Mouse (Mus musculus): ENCODE measurements at regions not wholly inside any gene's neighbourhood (a gene's known extent, or its start where the extent isn't known, plus 50 kb on each side); places are given as distances from the start of the nearest gene placed in this dataset.

DNA sequence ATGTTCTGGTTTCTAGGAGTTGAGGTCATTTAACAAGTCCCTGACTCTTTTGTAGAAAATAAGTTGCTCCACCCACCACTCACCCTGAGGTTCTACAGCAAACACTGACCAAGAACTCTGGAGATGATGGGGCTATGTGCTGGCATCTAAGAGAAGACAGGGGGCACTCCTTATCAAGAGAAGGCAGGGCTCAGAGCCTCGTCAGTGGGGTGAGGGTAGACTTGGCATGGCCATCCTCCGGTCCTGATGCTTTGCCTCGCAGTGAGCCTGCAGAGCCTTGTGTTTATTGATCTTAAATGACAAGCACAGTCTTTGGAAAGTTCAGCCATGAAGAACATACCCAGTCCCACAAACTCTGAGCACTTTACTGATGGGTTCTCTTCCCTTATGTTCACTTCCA is 370.1 kb upstream of the 3110018I06Rik start:
- H3K36me3 ChIP-seq (replicated peaks; ENCODE audit: insufficient read depth, low read length): no peaks in the 10 kb centered on the region
- no peak overlapping the region for H3K9ac ChIP-seq (replicated peaks)
- DNase-seq (no peak), ATAC-seq (no peak)
- H3K27me3 ChIP-seq (ENCODE audit: insufficient read depth, low read length): no peaks in the 10 kb centered on the region
- no peak overlapping the region for H3K27ac ChIP-seq (ENCODE audit: low read depth)
- no peak overlapping the region for H3K4me2 ChIP-seq (ENCODE audit: low read depth, low read length)
- 68% methylated on average over 3 of the region's 3 CpGs for WGBS (ENCODE audit: insufficient replicate concordance)
- no peaks in the 10 kb centered on the region for H3K9me3 ChIP-seq (ENCODE audit: low read length)
- no peaks in the 10 kb centered on the region for H3K4me1 ChIP-seq (ENCODE audit: insufficient read depth)
- H3K4me3 ChIP-seq (ENCODE audit: low read depth, low read length): no peak overlapping the region
- TF ChIP-seq EP300 (IDR thresholded peaks at IDR 0.05; ENCODE audit: low read depth) (no peak), CTCF (IDR thresholded peaks at IDR 0.05; ENCODE audit: low read depth) (no peak)

DNA sequence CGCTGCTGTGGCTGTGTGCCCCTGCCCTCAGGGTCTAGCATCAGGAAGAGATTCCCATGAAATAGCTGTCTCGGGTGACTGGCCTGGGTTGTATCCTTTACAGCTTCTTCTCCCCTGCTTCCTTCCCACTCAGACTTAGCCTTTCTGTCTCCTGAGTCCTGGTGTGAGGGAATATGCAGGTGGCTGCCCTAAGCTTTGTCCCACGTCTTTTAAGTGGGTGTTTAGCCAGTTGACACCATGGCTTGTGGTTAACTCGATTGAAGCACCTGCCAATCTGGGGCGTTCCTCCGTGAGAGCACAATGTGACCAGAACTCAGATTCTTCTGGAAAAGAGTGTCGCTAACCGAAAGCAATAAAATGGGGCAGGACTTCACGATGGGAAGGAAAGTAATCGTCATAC is 369.4 kb upstream of the 3110018I06Rik start:
- TF ChIP-seq CTCF (IDR thresholded peaks at IDR 0.05; ENCODE audit: low read depth) (no peak), EP300 (IDR thresholded peaks at IDR 0.05; ENCODE audit: low read depth) (no peak)
- no peak overlapping the region for H3K4me2 ChIP-seq (ENCODE audit: low read depth, low read length)
- no peaks in the 10 kb centered on the region for H3K9me3 ChIP-seq (ENCODE audit: low read length)
- H3K27me3 ChIP-seq (ENCODE audit: insufficient read depth, low read length): no peaks in the 10 kb centered on the region
- H3K9ac ChIP-seq (replicated peaks): no peak overlapping the region
- no peak overlapping the region for H3K27ac ChIP-seq (ENCODE audit: low read depth)
- H3K36me3 ChIP-seq (replicated peaks; ENCODE audit: insufficient read depth, low read length): no peaks in the 10 kb centered on the region
- WGBS (ENCODE audit: insufficient replicate concordance): 72% methylated on average over 10 of the region's 10 CpGs
- DNase-seq: no peak
- H3K4me1 ChIP-seq (ENCODE audit: insufficient read depth): no peaks in the 10 kb centered on the region
- ATAC-seq: no peak
- no peak overlapping the region for H3K4me3 ChIP-seq (ENCODE audit: low read depth, low read length)

DNA sequence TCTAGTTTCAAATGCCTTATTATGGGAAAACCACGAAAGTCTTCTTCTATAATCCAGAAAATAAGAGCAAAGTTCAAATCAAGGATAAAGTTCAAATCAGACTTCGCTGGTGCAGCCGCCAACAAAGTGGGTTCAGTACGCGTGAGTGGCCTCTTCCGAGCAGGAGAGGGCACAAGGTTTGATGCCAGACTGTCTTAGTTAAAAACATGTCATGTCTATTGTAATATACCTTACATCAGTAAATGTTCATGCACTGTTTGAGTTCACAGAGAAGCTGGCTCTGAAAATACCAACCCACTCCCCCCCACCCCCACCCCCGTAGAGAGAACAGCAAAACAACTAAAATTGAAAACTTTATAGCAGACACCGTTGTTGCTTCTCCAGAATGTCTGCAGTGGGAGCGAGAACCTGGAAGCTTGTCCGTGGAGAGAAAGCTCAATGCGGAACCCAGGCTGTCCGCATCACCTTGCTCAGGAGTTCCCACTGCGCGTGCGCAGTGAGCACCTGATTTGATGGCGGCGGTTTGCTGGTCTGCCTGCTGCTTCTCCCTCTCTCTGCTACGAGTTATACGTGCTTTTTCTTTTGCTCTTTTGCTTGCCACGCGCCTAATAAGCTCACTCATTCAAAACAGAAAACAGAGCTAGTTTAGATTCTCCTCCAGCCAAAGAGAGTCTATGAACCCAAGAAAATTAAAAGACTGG is 367.8 kb upstream of the 3110018I06Rik start:
- WGBS (ENCODE audit: insufficient replicate concordance): 80% methylated on average over 21 of the region's 21 CpGs
- TF ChIP-seq EP300 (IDR thresholded peaks at IDR 0.05; ENCODE audit: low read depth) (no peak), CTCF (IDR thresholded peaks at IDR 0.05; ENCODE audit: low read depth) (no peak)
- H3K9me3 ChIP-seq (ENCODE audit: low read length): no peaks in the 10 kb centered on the region
- no peak overlapping the region for H3K4me3 ChIP-seq (ENCODE audit: low read depth, low read length)
- no peaks in the 10 kb centered on the region for H3K27me3 ChIP-seq (ENCODE audit: insufficient read depth, low read length)
- ATAC-seq (no peak), DNase-seq (no peak)
- H3K36me3 ChIP-seq (replicated peaks; ENCODE audit: insufficient read depth, low read length): no peaks in the 10 kb centered on the region
- no peak overlapping the region for H3K4me2 ChIP-seq (ENCODE audit: low read depth, low read length)
- H3K4me1 ChIP-seq (ENCODE audit: insufficient read depth): no peaks in the 10 kb centered on the region
- H3K9ac ChIP-seq (replicated peaks): no peak overlapping the region
- no peak overlapping the region for H3K27ac ChIP-seq (ENCODE audit: low read depth)

DNA sequence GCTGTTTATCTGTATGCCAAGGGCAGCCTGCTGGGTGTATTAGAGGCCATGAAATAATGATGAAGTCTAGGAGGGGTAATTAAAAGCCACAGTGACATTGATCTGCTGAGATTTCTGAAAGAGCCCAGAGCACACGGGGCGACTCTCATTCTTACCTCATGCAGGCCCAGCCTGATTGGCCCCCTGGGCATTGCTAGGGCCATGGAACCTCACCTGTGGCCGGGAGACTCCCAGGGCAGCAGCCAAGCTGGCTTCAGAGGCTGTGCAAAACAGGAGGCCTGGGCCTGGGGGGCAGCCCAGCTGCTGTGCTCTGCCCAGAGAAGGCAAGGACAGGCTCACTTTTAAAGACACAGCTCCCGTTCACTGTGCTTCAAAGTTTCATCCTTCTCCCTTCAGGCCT is 366.4 kb upstream of the 3110018I06Rik start:
- Histone ChIP-seq H3K4me2 (ENCODE audit: low read depth, low read length) (no peak overlapping the region), H3K4me1 (ENCODE audit: insufficient read depth) (no peaks in the 10 kb centered on the region), H3K36me3 (replicated peaks; ENCODE audit: insufficient read depth, low read length) (no peaks in the 10 kb centered on the region), H3K27ac (ENCODE audit: low read depth) (no peak overlapping the region), H3K9me3 (ENCODE audit: low read length) (no peaks in the 10 kb centered on the region), H3K9ac (replicated peaks) (no peak overlapping the region), H3K4me3 (ENCODE audit: low read depth, low read length) (no peak overlapping the region), H3K27me3 (ENCODE audit: insufficient read depth, low read length) (no peaks in the 10 kb centered on the region)
- no peak for TF ChIP-seq EP300 (IDR thresholded peaks at IDR 0.05; ENCODE audit: low read depth)
- TF ChIP-seq CTCF (IDR thresholded peaks at IDR 0.05; ENCODE audit: low read depth): no peak
- ATAC-seq (no peak), DNase-seq (no peak)
- 60% methylated on average over 4 of the region's 4 CpGs for whole genome bisulfite sequencing (ENCODE audit: insufficient replicate concordance)

DNA sequence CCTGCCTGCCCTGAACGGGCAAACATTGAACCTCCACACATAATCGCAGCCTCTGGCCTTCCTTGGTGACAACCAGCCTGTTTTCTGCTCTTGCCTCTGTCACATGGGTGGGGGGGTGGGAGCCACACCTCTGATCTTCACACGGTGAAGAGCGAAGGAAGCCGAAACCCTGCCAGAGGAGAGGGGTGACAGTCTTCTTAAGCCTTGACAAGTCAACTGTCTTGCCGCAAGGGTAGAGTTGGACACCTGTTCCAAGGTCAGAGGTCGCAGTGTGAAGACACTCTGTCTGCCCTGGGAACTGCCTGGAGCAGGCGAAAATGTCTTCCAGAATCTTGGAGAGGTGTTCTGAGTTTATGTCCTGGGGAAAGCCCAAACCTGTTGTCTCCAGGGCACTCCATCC is 364.8 kb upstream of the 3110018I06Rik start:
- DNase-seq: no peak
- no peaks in the 10 kb centered on the region for H3K36me3 ChIP-seq (replicated peaks; ENCODE audit: insufficient read depth, low read length)
- TF ChIP-seq CTCF (IDR thresholded peaks at IDR 0.05; ENCODE audit: low read depth) (no peak), EP300 (IDR thresholded peaks at IDR 0.05; ENCODE audit: low read depth) (no peak)
- no peaks in the 10 kb centered on the region for H3K4me1 ChIP-seq (ENCODE audit: insufficient read depth)
- H3K27me3 ChIP-seq (ENCODE audit: insufficient read depth, low read length): no peaks in the 10 kb centered on the region
- H3K27ac ChIP-seq (ENCODE audit: low read depth): no peak overlapping the region
- WGBS (ENCODE audit: insufficient replicate concordance): 75% methylated on average over 8 of the region's 8 CpGs
- no peak overlapping the region for H3K4me3 ChIP-seq (ENCODE audit: low read depth, low read length)
- H3K4me2 ChIP-seq (ENCODE audit: low read depth, low read length): no peak overlapping the region
- no peaks in the 10 kb centered on the region for H3K9me3 ChIP-seq (ENCODE audit: low read length)
- H3K9ac ChIP-seq (replicated peaks): no peak overlapping the region
- no peak for ATAC-seq

DNA sequence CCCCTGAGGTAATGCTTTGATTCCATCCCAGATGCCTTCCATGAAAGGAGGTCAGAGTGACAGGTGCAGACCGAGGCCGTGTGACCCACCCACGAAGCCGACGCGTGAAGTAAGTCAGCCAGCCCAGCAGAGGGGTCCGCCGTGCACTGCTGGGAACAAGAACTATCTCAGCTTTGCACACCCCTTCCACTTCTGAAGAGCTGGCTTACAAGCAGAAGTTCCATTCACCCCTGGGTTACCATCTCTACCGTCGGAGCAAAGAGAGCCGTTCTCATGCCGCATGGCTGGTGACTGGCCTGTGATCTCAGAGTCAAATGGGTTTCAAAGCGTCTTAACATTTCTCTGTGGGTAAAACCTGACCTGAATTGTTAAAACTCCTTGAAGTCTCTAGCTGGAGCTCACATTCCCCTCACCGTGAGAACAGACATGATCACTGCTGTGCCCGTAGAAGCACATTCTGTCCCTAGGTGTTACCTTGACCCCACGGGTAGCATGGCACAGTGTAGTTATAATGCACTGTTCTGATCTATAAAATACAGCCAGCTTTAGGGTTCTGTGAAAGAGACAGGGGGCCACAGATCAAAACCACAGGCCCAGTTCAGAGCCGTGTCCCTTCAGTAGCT is 364.1 kb upstream of the 3110018I06Rik start:
- H3K27ac ChIP-seq (ENCODE audit: low read depth): no peak overlapping the region
- no peak for TF ChIP-seq CTCF (IDR thresholded peaks at IDR 0.05; ENCODE audit: low read depth)
- TF ChIP-seq EP300 (IDR thresholded peaks at IDR 0.05; ENCODE audit: low read depth): no peak
- H3K27me3 ChIP-seq (ENCODE audit: insufficient read depth, low read length): no peaks in the 10 kb centered on the region
- H3K4me2 ChIP-seq (ENCODE audit: low read depth, low read length): no peak overlapping the region
- no peak for DNase-seq
- H3K36me3 ChIP-seq (replicated peaks; ENCODE audit: insufficient read depth, low read length): no peaks in the 10 kb centered on the region
- no peak overlapping the region for H3K9ac ChIP-seq (replicated peaks)
- 86% methylated on average over 17 of the region's 17 CpGs for WGBS (ENCODE audit: insufficient replicate concordance)
- H3K9me3 ChIP-seq (ENCODE audit: low read length): no peaks in the 10 kb centered on the region
- ATAC-seq: no peak
- H3K4me3 ChIP-seq (ENCODE audit: low read depth, low read length): no peak overlapping the region
- no peaks in the 10 kb centered on the region for H3K4me1 ChIP-seq (ENCODE audit: insufficient read depth)

All from liver, postnatal 0 days (tissue).